Mouse (Mus musculus): ENCODE measurements at regions not wholly inside any gene's neighbourhood (a gene's known extent, or its start where the extent isn't known, plus 50 kb on each side); places are given as distances from the start of the nearest gene placed in this dataset.

DNA sequence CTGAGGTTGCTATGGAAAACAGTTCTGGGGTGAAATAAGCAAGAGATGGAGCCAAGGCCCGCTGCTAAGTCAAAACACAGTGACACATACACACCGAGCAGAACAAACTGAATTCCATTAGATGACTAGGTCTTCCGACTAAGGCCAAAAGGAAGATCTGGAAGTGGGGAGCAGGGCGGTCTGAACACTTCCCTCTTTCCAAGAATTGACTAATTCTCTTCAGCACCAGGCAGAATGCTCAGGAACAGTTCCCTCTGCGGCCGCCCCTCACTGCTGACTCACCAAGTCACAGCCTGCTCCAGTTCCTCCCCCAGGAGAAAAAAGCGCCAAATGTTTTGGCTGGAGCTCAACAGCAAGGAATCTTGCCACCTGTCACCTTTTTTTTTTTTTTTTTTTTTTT lies 328.9 kb upstream of the Trib2 start:
- DNase-seq = no peak
- no peaks in the 10 kb centered on the region for H3K36me3 ChIP-seq (ENCODE audit: insufficient read depth)
- WGBS = 68% methylated on average over 7 of the region's 7 CpGs
- H3K27me3 ChIP-seq (ENCODE audit: insufficient read depth, low read length) = no peaks in the 10 kb centered on the region
- H3K27ac ChIP-seq (ENCODE audit: low read depth) = no peak overlapping the region
- no peak overlapping the region for H3K4me2 ChIP-seq
- H3K9ac ChIP-seq = no peak overlapping the region
- H3K4me1 ChIP-seq (ENCODE audit: insufficient read depth) = no peaks in the 10 kb centered on the region
- H3K4me3 ChIP-seq (ENCODE audit: low read depth, low read length) = no peak overlapping the region
- H3K9me3 ChIP-seq (ENCODE audit: low read depth, low read length) = no peaks in the 10 kb centered on the region
- no peak for TF ChIP-seq CTCF (IDR thresholded peaks at IDR 0.05; ENCODE audit: low read depth)
- no peak for ATAC-seq (ENCODE audit: insufficient read depth)

DNA sequence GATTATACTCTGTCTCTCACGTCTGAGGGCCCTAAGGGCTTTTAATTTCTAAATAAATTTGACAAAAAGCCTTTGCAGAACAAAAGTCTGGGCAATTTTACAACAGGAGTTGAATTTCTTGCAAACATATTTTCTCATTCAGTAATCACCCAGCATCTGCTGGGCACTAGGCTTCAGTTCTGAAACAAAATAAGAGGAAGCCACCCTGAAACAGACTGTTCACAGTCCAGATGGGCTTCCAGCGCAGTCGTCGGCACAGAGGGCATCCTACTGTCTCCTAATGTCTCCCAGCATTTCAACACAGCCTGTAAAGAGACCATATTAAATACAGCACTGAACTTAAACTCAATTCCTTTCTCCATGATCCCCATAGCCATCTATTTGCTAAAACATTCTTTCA lies 324.5 kb upstream of the Trib2 start:
- no peak for TF ChIP-seq CTCF (IDR thresholded peaks at IDR 0.05; ENCODE audit: low read depth)
- Histone ChIP-seq H3K4me3 (ENCODE audit: low read depth, low read length) (no peak overlapping the region), H3K9ac (no peak overlapping the region), H3K27ac (ENCODE audit: low read depth) (no peak overlapping the region), H3K36me3 (ENCODE audit: insufficient read depth) (no peaks in the 10 kb centered on the region), H3K9me3 (ENCODE audit: low read depth, low read length) (no peaks in the 10 kb centered on the region), H3K27me3 (ENCODE audit: insufficient read depth, low read length) (no peaks in the 10 kb centered on the region), H3K4me2 (no peak overlapping the region), H3K4me1 (ENCODE audit: insufficient read depth) (no peaks in the 10 kb centered on the region)
- ATAC-seq (ENCODE audit: insufficient read depth) (no peak), DNase-seq (no peak)
- WGBS = 74% methylated on average over 4 of the region's 4 CpGs

DNA sequence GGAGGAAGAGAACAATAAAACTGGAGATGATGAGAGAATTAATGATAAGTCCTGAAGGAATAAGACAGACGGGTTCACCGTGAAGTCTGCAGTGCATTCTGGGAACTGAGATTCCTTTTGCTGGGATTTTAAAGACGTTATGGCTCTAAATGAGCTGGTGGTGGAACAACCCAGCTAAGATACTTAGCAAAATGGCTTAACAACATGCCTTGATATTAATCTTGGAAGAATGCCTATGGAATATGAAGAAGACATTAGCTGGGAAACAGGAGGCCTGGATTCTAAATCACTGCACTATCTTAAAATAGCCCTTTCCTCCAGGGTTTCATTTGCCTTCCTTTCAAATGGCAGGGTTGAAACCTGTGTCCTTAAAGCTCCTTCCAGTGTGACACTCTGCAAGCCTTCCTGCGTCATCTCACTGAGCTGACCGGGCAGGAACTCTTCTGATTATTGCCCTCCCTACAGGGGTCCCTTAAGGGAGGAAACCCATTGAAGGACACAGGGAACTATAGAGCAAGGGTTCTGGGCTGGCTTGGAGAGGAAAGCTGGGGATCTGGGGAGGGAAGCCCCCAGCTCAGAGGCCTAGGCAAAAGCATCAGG lies 323.9 kb upstream of the Trib2 start:
- ATAC-seq (ENCODE audit: insufficient read depth) (no peak), DNase-seq (no peak)
- Histone ChIP-seq H3K4me3 (ENCODE audit: low read depth, low read length) (no peak overlapping the region), H3K4me2 (no peak overlapping the region), H3K27ac (ENCODE audit: low read depth) (no peak overlapping the region), H3K9me3 (ENCODE audit: low read depth, low read length) (no peaks in the 10 kb centered on the region), H3K36me3 (ENCODE audit: insufficient read depth) (no peaks in the 10 kb centered on the region), H3K4me1 (ENCODE audit: insufficient read depth) (no peaks in the 10 kb centered on the region), H3K27me3 (ENCODE audit: insufficient read depth, low read length) (no peaks in the 10 kb centered on the region), H3K9ac (no peak overlapping the region)
- no peak for TF ChIP-seq CTCF (IDR thresholded peaks at IDR 0.05; ENCODE audit: low read depth)
- WGBS = 63% methylated on average over 5 of the region's 5 CpGs

DNA sequence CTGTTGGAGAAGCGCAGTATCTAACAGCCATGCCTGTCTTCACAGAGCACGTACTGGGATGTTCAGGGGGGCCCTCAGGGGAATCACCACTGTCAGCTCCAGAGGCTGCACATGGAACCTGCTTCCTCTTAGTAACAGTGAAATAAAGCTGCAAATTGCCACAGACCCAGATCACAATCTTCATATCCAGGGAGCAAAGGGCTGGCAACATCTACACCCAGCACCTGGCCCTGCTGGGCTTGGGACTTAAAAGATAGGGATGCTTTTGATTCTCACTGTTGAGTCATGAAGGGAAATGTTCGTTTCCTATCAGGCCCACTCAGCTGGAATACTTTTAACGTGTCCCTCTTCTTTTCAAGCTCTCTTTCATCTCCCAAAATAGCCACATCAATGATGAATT lies 322.4 kb upstream of the Trib2 start:
- Histone ChIP-seq H3K4me2 (no peak overlapping the region), H3K27me3 (ENCODE audit: insufficient read depth, low read length) (no peaks in the 10 kb centered on the region), H3K4me3 (ENCODE audit: low read depth, low read length) (no peak overlapping the region), H3K4me1 (ENCODE audit: insufficient read depth) (no peaks in the 10 kb centered on the region), H3K36me3 (ENCODE audit: insufficient read depth) (no peaks in the 10 kb centered on the region), H3K27ac (ENCODE audit: low read depth) (no peak overlapping the region), H3K9ac (no peak overlapping the region), H3K9me3 (ENCODE audit: low read depth, low read length) (no peaks in the 10 kb centered on the region)
- ATAC-seq (ENCODE audit: insufficient read depth) (no peak), DNase-seq (no peak)
- WGBS = 56% methylated on average over 4 of the region's 4 CpGs
- TF ChIP-seq CTCF (IDR thresholded peaks at IDR 0.05; ENCODE audit: low read depth) = no peak

DNA sequence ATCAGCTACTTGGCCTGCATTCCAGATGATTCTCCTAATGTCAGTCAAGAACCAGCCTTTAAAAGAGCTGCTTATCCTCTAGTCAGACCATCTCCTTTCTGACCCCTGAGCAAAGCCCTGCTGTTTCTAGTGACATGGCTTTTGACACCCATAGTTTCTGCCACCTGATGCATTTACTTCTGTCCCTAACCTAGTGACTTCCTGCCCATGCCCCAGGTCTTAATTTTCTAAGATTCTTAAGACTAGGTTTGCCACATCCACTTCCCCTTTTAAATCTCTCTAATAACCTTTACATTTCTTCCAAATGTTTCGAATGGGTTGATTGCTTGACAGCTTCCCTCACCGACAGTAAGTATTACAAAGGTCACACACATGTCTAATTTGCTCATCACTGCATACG lies 321.1 kb upstream of the Trib2 start:
- Histone ChIP-seq H3K4me2 (no peak overlapping the region), H3K27me3 (ENCODE audit: insufficient read depth, low read length) (no peaks in the 10 kb centered on the region), H3K9me3 (ENCODE audit: low read depth, low read length) (no peaks in the 10 kb centered on the region), H3K27ac (ENCODE audit: low read depth) (no peak overlapping the region), H3K9ac (no peak overlapping the region), H3K4me1 (ENCODE audit: insufficient read depth) (no peaks in the 10 kb centered on the region), H3K4me3 (ENCODE audit: low read depth, low read length) (no peak overlapping the region), H3K36me3 (ENCODE audit: insufficient read depth) (no peaks in the 10 kb centered on the region)
- 77% methylated on average over 3 of the region's 3 CpGs for WGBS
- DNase-seq (no peak), ATAC-seq (ENCODE audit: insufficient read depth) (no peak)
- no peak for TF ChIP-seq CTCF (IDR thresholded peaks at IDR 0.05; ENCODE audit: low read depth)

DNA sequence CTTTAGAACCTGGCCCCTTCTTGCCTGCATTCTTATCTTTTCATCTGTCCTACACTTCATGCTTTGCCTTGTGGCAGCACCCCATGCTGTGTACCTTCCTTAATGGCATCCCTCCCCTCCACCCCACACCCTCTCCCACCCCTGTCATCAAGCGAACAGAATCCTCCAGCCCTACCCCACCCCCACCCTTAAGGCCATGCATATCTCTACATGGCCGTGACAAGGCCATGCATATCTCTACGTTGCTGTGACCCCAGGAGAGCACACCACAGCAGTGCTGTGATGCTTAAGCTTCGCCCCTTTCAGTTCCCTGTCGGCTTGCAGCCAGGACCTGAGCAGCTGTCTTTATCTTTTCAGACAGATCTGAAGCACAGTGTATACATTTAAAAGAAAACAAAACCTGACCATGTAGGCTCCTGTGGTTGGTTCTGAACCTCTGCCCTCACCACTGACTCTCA lies 319.5 kb upstream of the Trib2 start:
- no peaks in the 10 kb centered on the region for H3K4me1 ChIP-seq (ENCODE audit: insufficient read depth)
- no peak overlapping the region for H3K27ac ChIP-seq (ENCODE audit: low read depth)
- no peaks in the 10 kb centered on the region for H3K9me3 ChIP-seq (ENCODE audit: low read depth, low read length)
- no peak overlapping the region for H3K4me2 ChIP-seq
- H3K27me3 ChIP-seq (ENCODE audit: insufficient read depth, low read length) = no peaks in the 10 kb centered on the region
- no peak for ATAC-seq (ENCODE audit: insufficient read depth)
- WGBS = 19% methylated on average over 5 of the region's 5 CpGs
- no peak for DNase-seq
- TF ChIP-seq CTCF (IDR thresholded peaks at IDR 0.05; ENCODE audit: low read depth) = no peak
- no peaks in the 10 kb centered on the region for H3K36me3 ChIP-seq (ENCODE audit: insufficient read depth)
- H3K4me3 ChIP-seq (ENCODE audit: low read depth, low read length) = no peak overlapping the region
- no peak overlapping the region for H3K9ac ChIP-seq

DNA sequence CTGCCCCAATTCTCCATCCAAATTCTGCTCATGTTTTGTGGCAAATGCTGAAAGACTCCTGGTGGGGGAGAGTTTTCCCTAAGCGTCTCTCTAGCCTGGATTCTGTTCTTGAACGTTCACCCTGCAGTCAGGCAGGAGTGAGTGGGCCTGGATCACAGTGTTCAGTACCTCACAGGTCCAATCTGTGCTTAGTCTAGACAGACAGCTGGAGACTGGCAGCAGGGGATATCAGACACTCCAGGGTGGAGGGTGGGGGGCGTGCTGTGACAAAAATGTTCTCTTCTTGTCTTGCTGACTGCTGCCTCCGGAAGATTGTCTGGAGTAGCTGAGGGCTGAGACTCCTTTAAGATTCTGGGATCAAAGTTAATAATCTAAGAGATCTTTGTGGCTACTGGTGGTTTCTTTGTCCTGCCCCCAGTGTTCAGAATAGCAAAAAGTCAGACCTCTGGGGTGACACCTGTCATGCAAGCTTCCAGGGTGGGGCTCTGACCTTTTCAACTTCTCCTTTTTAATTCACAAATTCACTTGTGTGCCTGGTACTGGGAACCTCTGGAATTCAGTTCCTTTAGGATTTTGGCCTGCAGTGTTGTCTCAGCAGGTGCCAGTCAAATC lies 319.0 kb upstream of the Trib2 start:
- DNase-seq = no peak
- 33% methylated on average over 4 of the region's 4 CpGs for WGBS
- Histone ChIP-seq H3K36me3 (ENCODE audit: insufficient read depth) (no peaks in the 10 kb centered on the region), H3K27ac (ENCODE audit: low read depth) (no peak overlapping the region), H3K9ac (no peak overlapping the region), H3K4me2 (no peak overlapping the region), H3K9me3 (ENCODE audit: low read depth, low read length) (no peaks in the 10 kb centered on the region), H3K27me3 (ENCODE audit: insufficient read depth, low read length) (no peaks in the 10 kb centered on the region), H3K4me1 (ENCODE audit: insufficient read depth) (no peaks in the 10 kb centered on the region), H3K4me3 (ENCODE audit: low read depth, low read length) (no peak overlapping the region)
- no peak for TF ChIP-seq CTCF (IDR thresholded peaks at IDR 0.05; ENCODE audit: low read depth)
- no peak for ATAC-seq (ENCODE audit: insufficient read depth)

Measured in lung, embryonic 14.5 days (tissue).